In genomic region chr19:36001512-36001911, GRCm38 (mm10) we compare ENCODE assay signal across 12 mouse cellular contexts. TPM values are rescaled to one million over a fixed set of nuclear protein-coding genes. Genes with fewer than 3 reads are reported as not detected.
DNase-seq lines count a peak whose midpoint lies in the region; ATAC-seq and TF ChIP-seq lines count a peak whose summit lies in the region.
"Had no signal": no experiment of that assay in that cellular context is flagged by ENCODE, and none has a peak within 500 bp of the region (broad histone marks: within the 10 kb centered on the region; RNA-seq: fewer than 3 reads in every experiment).

No protein-coding gene starts in this region.

- H3K4me3 ChIP-seq in heart, embryonic 12.5 days, result no peak overlapping the region
- H3K4me3 ChIP-seq in ES-Bruce4 (ENCODE audit: low read depth, low read length), result no peak overlapping the region
- H3K4me3 ChIP-seq in embryonic facial prominence, embryonic 14.5 days (ENCODE audit: low read depth, low read length), result no peak overlapping the region
- H3K4me3 ChIP-seq in midbrain, embryonic 15.5 days, result no peak overlapping the region
- H3K4me3 ChIP-seq: heart, embryonic 10.5 days; liver, embryonic 13.5 days had no signal

- peak; percentile 5 for DNase-seq in heart, postnatal 4 days
- peak; percentile 7 for DNase-seq in embryonic facial prominence, embryonic 14.5 days (ENCODE audit: low spot score)
- no peak for DNase-seq in left cerebral cortex, postnatal 25 days (ENCODE audit: low spot score in 2 of 2)
- no peak for DNase-seq in thymus, postnatal 14 days
- no peak for DNase-seq in gastrocnemius, postnatal 36 days
- DNase-seq: kidney, postnatal 14 days; liver, embryonic 13.5 days had no signal

- intact Hi-C loops in left cerebral cortex, postnatal 25 days (cut with DNase I), result no loop called here
- intact Hi-C loops in gastrocnemius, postnatal 36 days (cut with DNase I), result no loop called here

- H3K27me3 ChIP-seq in heart, embryonic 12.5 days (replicated peaks), result no peaks in the 10 kb centered on the region
- H3K27me3 ChIP-seq in ES-Bruce4 (ENCODE audit: control insufficient read depth, insufficient read depth, low read length, poor library complexity, severe bottlenecking), result no peaks in the 10 kb centered on the region
- H3K27me3 ChIP-seq in embryonic facial prominence, embryonic 14.5 days (replicated peaks; ENCODE audit: control insufficient read depth, insufficient read depth, low read length), result no peaks in the 10 kb centered on the region
- H3K27me3 ChIP-seq in midbrain, embryonic 15.5 days (replicated peaks), result no peaks in the 10 kb centered on the region
- H3K27me3 ChIP-seq: liver, embryonic 13.5 days had no signal

- H3K4me2 ChIP-seq in heart, embryonic 12.5 days, result no peak overlapping the region
- no peak overlapping the region for H3K4me2 ChIP-seq in embryonic facial prominence, embryonic 14.5 days (ENCODE audit: low read depth, low read length)
- H3K4me2 ChIP-seq in midbrain, embryonic 15.5 days, result no peak overlapping the region
- H3K4me2 ChIP-seq: liver, embryonic 13.5 days had no signal

- TF ChIP-seq POLR2A in ES-Bruce4 (IDR thresholded peaks at IDR 0.05; ENCODE audit: insufficient read depth, low read length), result no peak

- no peaks in the 10 kb centered on the region for H3K4me1 ChIP-seq in heart, embryonic 12.5 days (replicated peaks)
- no peaks in the 10 kb centered on the region for H3K4me1 ChIP-seq in ES-Bruce4 (ENCODE audit: control insufficient read depth, insufficient read depth, low read length)
- no peaks in the 10 kb centered on the region for H3K4me1 ChIP-seq in embryonic facial prominence, embryonic 14.5 days (ENCODE audit: control insufficient read depth, insufficient read depth, low read length)
- H3K4me1 ChIP-seq in midbrain, embryonic 15.5 days, result peaks cover 17% of the 10 kb centered on the region; the same call in 1 of the 2 replicates
- H3K4me1 ChIP-seq: heart, embryonic 10.5 days; liver, embryonic 13.5 days had no signal

- 37% methylated on average over 1 of the region's 1 CpGs for whole genome bisulfite sequencing in heart, embryonic 12.5 days
- WGBS in embryonic facial prominence, embryonic 14.5 days, result 38% methylated on average over 1 of the region's 1 CpGs
- 18% methylated on average over 1 of the region's 1 CpGs for WGBS in midbrain, embryonic 15.5 days

- no peaks in the 10 kb centered on the region for H3K36me3 ChIP-seq in heart, embryonic 12.5 days
- H3K36me3 ChIP-seq in ES-Bruce4 (ENCODE audit: control insufficient read depth, insufficient read depth, low read length, poor library complexity, severe bottlenecking), result no peaks in the 10 kb centered on the region
- H3K36me3 ChIP-seq in embryonic facial prominence, embryonic 14.5 days (ENCODE audit: control insufficient read depth, insufficient read depth, low read length), result no peaks in the 10 kb centered on the region
- H3K36me3 ChIP-seq in midbrain, embryonic 15.5 days (replicated peaks), result no peaks in the 10 kb centered on the region
- H3K36me3 ChIP-seq: G1E; heart, embryonic 10.5 days; liver, embryonic 13.5 days had no signal

- no peak overlapping the region for H3K27ac ChIP-seq in heart, embryonic 12.5 days (ENCODE audit: poor library complexity, severe bottlenecking)
- H3K27ac ChIP-seq in ES-Bruce4 (ENCODE audit: insufficient read depth, low read length), result no peak overlapping the region
- H3K27ac ChIP-seq in embryonic facial prominence, embryonic 14.5 days (replicated peaks; ENCODE audit: low read depth, low read length), result no peak overlapping the region
- H3K27ac ChIP-seq in midbrain, embryonic 15.5 days, result no peak overlapping the region
- H3K27ac ChIP-seq: heart, embryonic 10.5 days; liver, embryonic 13.5 days had no signal

- no peak overlapping the region for H3K9ac ChIP-seq in heart, embryonic 12.5 days
- H3K9ac ChIP-seq in ES-Bruce4 (ENCODE audit: low read depth, poor library complexity, severe bottlenecking), result no peak overlapping the region
- no peak overlapping the region for H3K9ac ChIP-seq in embryonic facial prominence, embryonic 14.5 days (ENCODE audit: low read depth, low read length)
- H3K9ac ChIP-seq in midbrain, embryonic 15.5 days, result no peak overlapping the region
- H3K9ac ChIP-seq: liver, embryonic 13.5 days had no signal

- peaks cover 6% of the 10 kb centered on the region; the same call in 1 of the 2 replicates for H3K9me3 ChIP-seq in heart, embryonic 12.5 days (replicated peaks)
- H3K9me3 ChIP-seq in ES-Bruce4 (replicated peaks; ENCODE audit: control insufficient read depth, insufficient read depth, low read length, poor library complexity, severe bottlenecking), result no peaks in the 10 kb centered on the region
- H3K9me3 ChIP-seq in embryonic facial prominence, embryonic 14.5 days (ENCODE audit: control insufficient read depth, low read length), result no peaks in the 10 kb centered on the region
- no peaks in the 10 kb centered on the region for H3K9me3 ChIP-seq in midbrain, embryonic 15.5 days
- H3K9me3 ChIP-seq: G1E; heart, embryonic 10.5 days; liver, embryonic 13.5 days had no signal

- TF ChIP-seq CTCF in ES-Bruce4 (IDR thresholded peaks at IDR 0.05; ENCODE audit: low read depth, low read length), result peak; percentile 19

- no peak for TF ChIP-seq EP300 in ES-Bruce4 (IDR thresholded peaks at IDR 0.05; ENCODE audit: insufficient read depth, low read depth, low read length)

- no peak for ATAC-seq in heart, embryonic 12.5 days (ENCODE audit: insufficient number of reproducible peaks, low FRiP score)
- ATAC-seq in embryonic facial prominence, embryonic 14.5 days (ENCODE audit: low read depth), result no peak
- peak; percentile 32; the same call in 1 of the 2 replicates for ATAC-seq in midbrain, embryonic 15.5 days (replicated peaks)

RNA-seq across cellular contexts. Expression of gene Htr7, which starts 55.8 kb away (rescaled TPM):
- total RNA-seq in heart, postnatal 4 days (2021), result under 1 TPM; 0.14 to 0.25 TPM
- polyA plus RNA-seq in heart, embryonic 12.5 days (2016; fragmentation: Nextera tagmentation; extraction: Ambion mirVana), result 0.18 TPM in 1 of 2 replicates, not detected in the other
- not detected in 2 replicates for polyA plus RNA-seq in ES-Bruce4 (2011; ENCODE audit: insufficient read depth, insufficient read length, low read depth, missing spikeins)
- polyA plus RNA-seq in embryonic facial prominence, embryonic 14.5 days (2014; fragmentation: Nextera tagmentation; extraction: Ambion mirVana), result 0.78 and 1.00 TPM in 2 replicates
- polyA plus RNA-seq in midbrain, embryonic 15.5 days (2015; fragmentation: Nextera tagmentation; extraction: Ambion mirVana), result 8.5 and 8.7 TPM in 2 replicates
- total RNA-seq in left cerebral cortex, postnatal 25 days (2021), result 10 to 100 TPM; 11.4 to 14.3 TPM
- total RNA-seq in gastrocnemius, postnatal 36 days (2021), result under 1 TPM; 0.48 to 0.72 TPM
- polyA plus RNA-seq: G1E; heart, embryonic 10.5 days; liver, embryonic 13.5 days had no signal

Comparison
In these comparisons a context has a peak if more than half of its experiments do, and no peak if none do; other contexts are left out.
1. DNase-seq: peak in heart, postnatal 4 days (single experiment) and embryonic facial prominence, embryonic 14.5 days (single experiment); none in left cerebral cortex, postnatal 25 days (0 of 2), thymus, postnatal 14 days (single experiment) and gastrocnemius, postnatal 36 days (0 of 2).